Comparison of ENCODE assay signal across 7 mouse cellular contexts in genomic region chr13:107954445-107955261, GRCm38 (mm10).
DNase-seq lines count a peak whose midpoint lies in the region; ATAC-seq and TF ChIP-seq lines count a peak whose summit lies in the region.

No protein-coding gene starts in this region.

- H3K4me3 ChIP-seq in lung, postnatal 0 days (ENCODE audit: low read depth, low read length), result no peak overlapping the region
- H3K4me3 ChIP-seq in lung, adult 2 months (replicated peaks; ENCODE audit: extremely low read depth, low read depth, low read length), result no peak overlapping the region
- no peak overlapping the region for H3K4me3 ChIP-seq in embryonic facial prominence, embryonic 11.5 days (ENCODE audit: low read depth, low read length)
- H3K4me3 ChIP-seq in limb, embryonic 12.5 days (replicated peaks), result no peak overlapping the region
- no peak overlapping the region for H3K4me3 ChIP-seq in stomach, embryonic 15.5 days (replicated peaks)

- no peaks in the 10 kb centered on the region for H3K36me3 ChIP-seq in lung, postnatal 0 days (ENCODE audit: insufficient read depth, low read length)
- no peaks in the 10 kb centered on the region for H3K36me3 ChIP-seq in embryonic facial prominence, embryonic 11.5 days (replicated peaks; ENCODE audit: control insufficient read depth, insufficient read depth, low read depth, low read length)
- H3K36me3 ChIP-seq in limb, embryonic 12.5 days, result no peaks in the 10 kb centered on the region
- H3K36me3 ChIP-seq in stomach, embryonic 15.5 days, result no peaks in the 10 kb centered on the region

- no peak overlapping the region for H3K4me2 ChIP-seq in lung, postnatal 0 days (replicated peaks; ENCODE audit: low read depth, low read length)
- H3K4me2 ChIP-seq in embryonic facial prominence, embryonic 11.5 days (ENCODE audit: low read depth, low read length), result 0 out of 2 replicates have a peak overlapping the region, but pooled peaks have one; percentile 8
- peak overlapping the region; percentile 43 for H3K4me2 ChIP-seq in limb, embryonic 12.5 days
- H3K4me2 ChIP-seq in stomach, embryonic 15.5 days, result peak overlapping the region; percentile 19; the same call in 1 of the 2 replicates

- peak; percentile 40; the same call in 1 of the 2 replicates for ATAC-seq in lung, postnatal 0 days
- ATAC-seq in embryonic facial prominence, embryonic 11.5 days (replicated peaks; ENCODE audit: insufficient number of reproducible peaks, low FRiP score, low TSS enrichment, low read depth), result no peak
- no peak; the same call in 1 of the 2 replicates for ATAC-seq in limb, embryonic 12.5 days (ENCODE audit: insufficient number of reproducible peaks, insufficient read depth, low FRiP score, low TSS enrichment, low read depth)
- ATAC-seq in stomach, embryonic 15.5 days (ENCODE audit: insufficient read depth, low FRiP score, low read depth), result 0 out of 2 replicates have a peak, but pooled peaks have one; percentile 3

- no peak for DNase-seq in lung, postnatal 0 days (ENCODE audit: low spot score)
- no peak for DNase-seq in lung, adult 2 months
- no peak for DNase-seq in embryonic facial prominence, embryonic 11.5 days (ENCODE audit: low spot score)
- no peak for DNase-seq in adrenal gland, postnatal 4 days (ENCODE audit: low spot score in 2 of 2)
- DNase-seq in cerebellum, postnatal 25 days, result no peak

- peak overlapping the region; percentile 1; the same call in 1 of the 2 replicates for H3K27ac ChIP-seq in lung, postnatal 0 days (ENCODE audit: low read length)
- no peak overlapping the region; the same call in 1 of the 2 replicates for H3K27ac ChIP-seq in embryonic facial prominence, embryonic 11.5 days (replicated peaks; ENCODE audit: low read depth, low read length)
- H3K27ac ChIP-seq in limb, embryonic 12.5 days, result no peak overlapping the region; the same call in 1 of the 2 replicates
- H3K27ac ChIP-seq in stomach, embryonic 15.5 days, result peak overlapping the region; percentile 73

- no peaks in the 10 kb centered on the region for H3K9me3 ChIP-seq in lung, postnatal 0 days (ENCODE audit: low read length)
- H3K9me3 ChIP-seq in embryonic facial prominence, embryonic 11.5 days (replicated peaks; ENCODE audit: control insufficient read depth, low read length), result no peaks in the 10 kb centered on the region
- H3K9me3 ChIP-seq in limb, embryonic 12.5 days, result no peaks in the 10 kb centered on the region
- H3K9me3 ChIP-seq in stomach, embryonic 15.5 days, result no peaks in the 10 kb centered on the region

- TF ChIP-seq EP300 in lung, postnatal 0 days (IDR thresholded peaks at IDR 0.05), result no peak

- TF ChIP-seq CTCF in lung, postnatal 0 days (IDR thresholded peaks at IDR 0.05), result no peak
- TF ChIP-seq CTCF in lung, adult 2 months (IDR thresholded peaks at IDR 0.05; ENCODE audit: insufficient read depth, low read length), result no peak

- no peaks in the 10 kb centered on the region for H3K27me3 ChIP-seq in lung, postnatal 0 days (replicated peaks; ENCODE audit: insufficient read depth, low read length)
- H3K27me3 ChIP-seq in embryonic facial prominence, embryonic 11.5 days (ENCODE audit: control insufficient read depth, insufficient read depth, low read length), result no peaks in the 10 kb centered on the region
- H3K27me3 ChIP-seq in limb, embryonic 12.5 days, result no peaks in the 10 kb centered on the region
- no peaks in the 10 kb centered on the region for H3K27me3 ChIP-seq in stomach, embryonic 15.5 days (replicated peaks)

- H3K9ac ChIP-seq in lung, postnatal 0 days (replicated peaks; ENCODE audit: low read depth), result no peak overlapping the region
- peak overlapping the region; percentile 18; the same call in 1 of the 2 replicates for H3K9ac ChIP-seq in embryonic facial prominence, embryonic 11.5 days (replicated peaks; ENCODE audit: low read length)
- H3K9ac ChIP-seq in limb, embryonic 12.5 days (replicated peaks), result no peak overlapping the region
- no peak overlapping the region for H3K9ac ChIP-seq in stomach, embryonic 15.5 days

- TF ChIP-seq POLR2A in lung, adult 2 months (IDR thresholded peaks at IDR 0.05; ENCODE audit: borderline replicate concordance, extremely low read depth, low read depth, low read length), result no peak

- peaks cover 8% of the 10 kb centered on the region; the same call in 1 of the 2 replicates for H3K4me1 ChIP-seq in lung, postnatal 0 days (ENCODE audit: insufficient read depth, low read depth, low read length)
- peaks cover 6% of the 10 kb centered on the region; the same call in 1 of the 2 replicates for H3K4me1 ChIP-seq in lung, adult 2 months (ENCODE audit: control insufficient read depth, insufficient read depth, low read length)
- H3K4me1 ChIP-seq in embryonic facial prominence, embryonic 11.5 days (ENCODE audit: control insufficient read depth, insufficient read depth, low read length), result peaks cover 4% of the 10 kb centered on the region
- peaks cover 28% of the 10 kb centered on the region for H3K4me1 ChIP-seq in limb, embryonic 12.5 days (replicated peaks)
- peaks cover 21% of the 10 kb centered on the region for H3K4me1 ChIP-seq in stomach, embryonic 15.5 days

- 40% methylated on average over 16 of the region's 16 CpGs for WGBS in lung, postnatal 0 days
- WGBS in lung, adult 2 months, result 54% methylated on average over 16 of the region's 16 CpGs
- WGBS in embryonic facial prominence, embryonic 11.5 days, result 17% methylated on average over 16 of the region's 16 CpGs
- WGBS in limb, embryonic 12.5 days, result 32% methylated on average over 16 of the region's 16 CpGs
- 39% methylated on average over 16 of the region's 16 CpGs for WGBS in stomach, embryonic 15.5 days

Comparison
In these comparisons a context has a peak if more than half of its experiments do, and no peak if none do; other contexts are left out.
1. ATAC-seq: peak in lung, postnatal 0 days (single experiment) and stomach, embryonic 15.5 days (single experiment); none in embryonic facial prominence, embryonic 11.5 days (single experiment) and limb, embryonic 12.5 days (single experiment).
2. H3K27ac ChIP-seq: peak in lung, postnatal 0 days (single experiment) and stomach, embryonic 15.5 days (single experiment); none in embryonic facial prominence, embryonic 11.5 days (single experiment) and limb, embryonic 12.5 days (single experiment).